Mouse (Mus musculus) lung, adult 2 months (tissue): ENCODE data around the gene Vac14. TPM values are rescaled to one million over a fixed set of nuclear protein-coding genes. Genes with fewer than 3 reads are reported as not detected.

Experiments
- DNase-seq: peaks from one replicate; pipeline ENCODE4 v3.0.0; 2022
- H3K4me1 ChIP-seq: fragments of 200-500 bp; 2 replicates; pipeline ENCODE4 v1.6.1; 2011; ENCODE audit warnings: low read length; ENCODE audit not compliant: control insufficient read depth, insufficient read depth
- H3K4me3 ChIP-seq: fragments of 200-500 bp; replicated peaks from 2 replicates; pipeline ENCODE3; 2011; ENCODE audit warnings: low read depth, mild to moderate bottlenecking, control low read depth, low read length; ENCODE audit errors: extremely low read depth
- CTCF ChIP-seq: fragments of 200-500 bp; IDR thresholded peaks from 2 replicates; pipeline ENCODE4 v1.5.1; 2011; ENCODE audit warnings: mild to moderate bottlenecking, low read length, control low read depth; ENCODE audit not compliant: insufficient read depth
- POLR2A ChIP-seq: fragments of 200-500 bp; IDR thresholded peaks from 2 replicates; pipeline ENCODE4 v1.6.1; 2011; ENCODE audit warnings: low read depth, mild to moderate bottlenecking, control low read depth, low read length, borderline replicate concordance; ENCODE audit errors: extremely low read depth
- WGBS: fragments of 180-500 bp; shearing (Covaris S2); methylation state at CpG from one replicate; pipeline ENCODE4 v1.1.7; 2018; 5-methylcytosine and 5-hydroxymethylcytosine counted together
- polyA plus RNA-seq: library from polyadenylated mRNA; depleted of rRNA; stranded (reverse); fragments of >200 nt; gene quantifications from 2 replicates; pipeline ENCODE4 v1.2.3, GENCODE M21; 2012

The Vac14 gene
- polyA plus RNA-seq, 1 experiment: 33.3 TPM

GRCm38 (mm10) chr8:110733036-110733435, 114.7 kb downstream of the Vac14 start:
- TF ChIP-seq POLR2A (no peak), CTCF (no peak)
- WGBS: 84% methylated on average over 8 of the region's 8 CpGs
- Histone ChIP-seq H3K4me3 (no peak overlapping the region), H3K4me1 (no peaks in the 10 kb centered on the region)
- no peak for DNase-seq

GRCm38 (mm10) chr8:110738591-110739195, 120.3 kb downstream of the Vac14 start:
- H3K4me3 ChIP-seq: no peak overlapping the region
- no peak for TF ChIP-seq CTCF
- no peak for TF ChIP-seq POLR2A
- H3K4me1 ChIP-seq: no peaks in the 10 kb centered on the region
- no peak for DNase-seq
- 89% methylated on average over 35 of the region's 35 CpGs for WGBS

GRCm38 (mm10) chr8:110740629-110741175, 122.3 kb downstream of the Vac14 start:
- no peak overlapping the region for H3K4me3 ChIP-seq
- no peak for TF ChIP-seq POLR2A
- TF ChIP-seq CTCF: no peak
- DNase-seq: no peak
- WGBS: 76% methylated on average over 5 of the region's 5 CpGs
- H3K4me1 ChIP-seq: no peaks in the 10 kb centered on the region

- no peak for DNase-seq
- Histone ChIP-seq H3K4me3 (no peak overlapping the region), H3K4me1 (no peaks in the 10 kb centered on the region)
- TF ChIP-seq POLR2A: no peak
- TF ChIP-seq CTCF: no peak
- 77% methylated on average over 15 of the region's 15 CpGs for WGBS
Measured at GRCm38 (mm10) chr8:110741816-110742451, 123.5 kb downstream of the Vac14 start.

- no peak for TF ChIP-seq CTCF
- TF ChIP-seq POLR2A: no peak
- Histone ChIP-seq H3K4me1 (no peaks in the 10 kb centered on the region), H3K4me3 (no peak overlapping the region)
- DNase-seq: no peak
- 85% methylated on average over 5 of the region's 5 CpGs for WGBS
Measured at GRCm38 (mm10) chr8:110742452-110742818, 124.0 kb downstream of the Vac14 start.

- Histone ChIP-seq H3K4me3 (no peak overlapping the region), H3K4me1 (no peaks in the 10 kb centered on the region)
- no peak for DNase-seq
- 92% methylated on average over 10 of the region's 10 CpGs for WGBS
- TF ChIP-seq POLR2A (no peak), CTCF (no peak)
Measured at GRCm38 (mm10) chr8:110745162-110745561, 126.8 kb downstream of the Vac14 start.

GRCm38 (mm10) chr8:110746661-110747060, 128.3 kb downstream of the Vac14 start:
- 58% methylated on average over 9 of the region's 9 CpGs for WGBS
- Histone ChIP-seq H3K4me3 (no peak overlapping the region), H3K4me1 (no peaks in the 10 kb centered on the region)
- TF ChIP-seq CTCF: no peak
- no peak for TF ChIP-seq POLR2A
- no peak for DNase-seq

- Histone ChIP-seq H3K4me3 (no peak overlapping the region), H3K4me1 (no peaks in the 10 kb centered on the region)
- no peak for DNase-seq
- 56% methylated on average over 10 of the region's 10 CpGs for WGBS
- TF ChIP-seq POLR2A: no peak
- TF ChIP-seq CTCF: 0 out of 2 replicates have a peak, but pooled peaks have one; percentile 17
Measured at GRCm38 (mm10) chr8:110749500-110750170, 131.2 kb downstream of the Vac14 start.

- H3K4me3 ChIP-seq: no peak overlapping the region
- no peaks in the 10 kb centered on the region for H3K4me1 ChIP-seq
- DNase-seq: no peak
- TF ChIP-seq CTCF (no peak), POLR2A (no peak)
- WGBS: 28% methylated on average over 13 of the region's 13 CpGs
Measured at GRCm38 (mm10) chr8:110750269-110750668, 131.9 kb downstream of the Vac14 start.
